Mouse (Mus musculus): ENCODE data around the gene Slc44a4. TPM values are rescaled to one million over a fixed set of nuclear protein-coding genes. Genes with fewer than 3 reads are reported as not detected.
"Not testable (repeated sequence)": the region's sequence is repeated elsewhere in the genome, so short reads cannot be mapped to it uniquely, and the experiment has no call there.

Slc44a4 gene
- total RNA-seq, 2 experiments from 2014 or later, result 0.55 to 0.66 TPM

DNA sequence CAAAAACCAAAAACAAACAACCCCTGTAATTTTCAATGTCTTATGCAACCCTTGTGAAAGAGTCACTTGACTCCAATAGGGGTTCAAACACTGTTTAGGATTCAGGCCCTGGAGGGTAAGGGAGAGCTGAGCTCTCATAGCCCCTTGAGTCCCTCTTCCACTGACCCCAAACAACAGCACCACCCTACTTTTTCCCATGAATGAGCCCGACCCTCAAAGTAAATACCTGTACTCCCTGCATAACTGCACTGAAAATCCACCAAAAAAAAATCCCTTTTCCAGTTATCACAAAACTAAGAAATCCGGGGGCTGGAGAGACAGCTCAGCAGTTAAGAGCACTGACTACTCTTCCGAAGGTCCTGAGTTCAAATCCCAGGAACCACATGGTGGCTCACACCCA, 41.6 kb downstream of the Slc44a4 start:
- intact Hi-C loops (cut with DNase I), result no loop called here
- no peak for DNase-seq (ENCODE audit: low spot score in 2 of 2)

DNA sequence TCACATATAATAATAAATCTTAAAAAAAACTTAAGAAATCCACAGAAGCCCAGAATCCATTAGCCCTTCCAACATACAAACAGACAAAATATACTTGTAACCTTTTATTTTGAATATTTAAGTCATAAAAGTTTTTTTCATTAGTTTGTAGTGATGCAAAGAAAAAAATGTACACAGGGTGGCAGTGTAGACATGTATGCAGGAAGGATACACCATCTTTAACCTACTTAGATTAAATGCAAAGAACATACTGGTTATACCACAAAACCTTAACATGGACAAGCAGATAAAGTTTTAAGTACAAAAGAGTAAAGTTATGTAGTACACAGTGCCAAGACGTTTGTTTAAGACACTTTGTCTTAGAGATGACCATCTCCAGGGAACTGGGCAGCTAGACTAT, 42.1 kb downstream of the Slc44a4 start:
- DNase-seq (ENCODE audit: low spot score in 2 of 2), result peak in 1 of 2 experiments; percentile 31
- intact Hi-C loops (cut with DNase I), result no loop called here

DNA sequence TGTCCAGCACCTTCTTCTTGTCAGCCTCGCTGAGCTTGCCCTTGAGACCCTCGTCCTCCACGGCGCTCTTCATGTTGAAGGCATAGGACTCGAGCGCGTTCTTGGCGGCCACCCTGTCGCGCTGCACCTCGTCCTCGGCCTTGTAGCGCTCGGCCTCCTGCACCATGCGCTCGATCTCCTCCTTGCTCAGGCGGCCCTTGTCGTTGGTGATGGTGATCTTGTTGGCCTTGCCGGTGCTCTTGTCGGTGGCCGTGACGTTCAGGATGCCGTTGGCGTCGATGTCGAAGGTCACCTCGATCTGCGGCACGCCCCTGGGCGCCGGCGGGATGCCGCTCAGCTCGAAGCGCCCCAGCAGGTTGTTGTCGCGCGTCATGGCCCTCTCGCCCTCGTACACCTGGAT, 43.0 kb downstream of the Slc44a4 start:
- intact Hi-C loops (cut with DNase I), result not testable (repeated sequence)

DNA sequence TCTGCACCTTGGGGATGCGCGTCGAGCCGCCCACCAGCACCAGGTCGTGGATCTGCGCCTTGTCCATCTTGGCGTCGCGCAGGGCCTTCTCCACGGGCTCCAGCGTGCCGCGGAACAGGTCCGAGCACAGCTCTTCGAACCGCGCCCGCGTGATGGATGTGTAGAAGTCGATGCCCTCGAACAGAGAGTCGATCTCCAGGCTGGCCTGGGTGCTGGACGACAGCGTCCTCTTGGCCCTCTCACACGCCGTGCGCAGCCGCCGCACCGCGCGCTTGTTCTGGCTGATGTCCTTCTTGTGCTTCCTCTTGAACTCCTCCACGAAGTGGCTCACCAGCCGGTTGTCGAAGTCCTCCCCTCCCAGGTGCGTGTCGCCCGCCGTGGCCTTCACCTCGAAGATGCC, 43.7 kb downstream of the Slc44a4 start:
- DNase-seq (ENCODE audit: low spot score in 2 of 2); intact Hi-C loops (cut with DNase I): not testable (repeated sequence)

More for the DNA sequence above, 43.0 kb downstream of the Slc44a4 start:
- not testable (repeated sequence) for DNase-seq (ENCODE audit: low spot score in 2 of 2)

DNA sequence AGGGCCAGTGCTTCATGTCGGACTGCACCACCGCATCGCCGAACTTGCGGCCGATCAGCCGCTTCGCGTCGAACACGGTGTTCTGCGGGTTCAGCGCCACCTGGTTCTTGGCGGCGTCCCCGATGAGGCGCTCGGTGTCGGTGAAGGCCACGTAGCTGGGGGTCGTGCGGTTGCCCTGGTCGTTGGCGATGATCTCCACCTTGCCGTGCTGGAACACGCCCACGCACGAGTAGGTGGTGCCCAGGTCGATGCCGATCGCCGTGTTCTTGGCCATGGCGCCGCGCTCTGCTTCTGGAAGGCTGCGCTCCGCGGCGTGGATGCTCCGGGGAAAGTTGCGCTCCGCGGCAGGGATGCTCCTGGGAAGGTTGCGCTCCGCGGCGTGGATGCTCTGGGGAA, 44.5 kb downstream of the Slc44a4 start:
- DNase-seq (ENCODE audit: low spot score in 2 of 2); intact Hi-C loops (cut with DNase I): not testable (repeated sequence)

DNA sequence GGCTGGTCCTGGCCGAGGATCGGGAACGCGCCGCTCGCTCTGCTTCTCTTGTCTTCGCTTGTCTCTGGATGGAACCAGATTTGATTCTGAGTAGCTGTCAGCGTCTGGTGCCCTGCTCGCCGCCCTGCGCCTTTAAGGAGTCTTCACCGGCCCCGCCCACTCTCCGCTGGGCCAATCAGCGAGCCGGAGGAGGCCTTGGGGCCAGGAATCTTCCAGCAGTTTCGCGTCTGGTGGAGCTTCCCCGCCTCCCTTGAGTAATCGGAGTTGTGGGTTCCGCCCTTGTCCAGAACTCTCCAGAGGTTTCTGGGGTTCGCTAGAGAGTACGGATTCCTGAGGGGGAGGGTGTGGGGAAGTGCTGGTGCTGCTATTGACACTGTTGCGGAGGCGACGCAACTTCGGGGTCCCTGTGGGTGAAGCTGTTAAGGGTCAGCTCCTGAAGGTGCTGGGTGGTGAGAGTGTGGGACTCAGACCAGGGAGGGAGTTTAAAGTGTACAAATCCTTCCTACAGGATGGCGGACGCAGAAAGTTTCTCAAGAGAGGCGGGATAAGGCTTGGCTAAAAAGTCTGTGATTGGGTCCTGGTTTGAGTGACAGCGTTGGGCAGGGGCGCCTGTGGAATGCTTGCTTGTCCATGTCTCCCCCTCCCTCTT, 45.0 kb downstream of the Slc44a4 start, which contains the start of gene Hspa1b:
TSS of gene Hspa1b (minus strand) at position 109 of the 649 bp plus-strand sequence.
- intact Hi-C loops (cut with DNase I), result not testable (repeated sequence)
- peak; percentile 80 to 87 for DNase-seq (ENCODE audit: low spot score in 2 of 2)

DNA sequence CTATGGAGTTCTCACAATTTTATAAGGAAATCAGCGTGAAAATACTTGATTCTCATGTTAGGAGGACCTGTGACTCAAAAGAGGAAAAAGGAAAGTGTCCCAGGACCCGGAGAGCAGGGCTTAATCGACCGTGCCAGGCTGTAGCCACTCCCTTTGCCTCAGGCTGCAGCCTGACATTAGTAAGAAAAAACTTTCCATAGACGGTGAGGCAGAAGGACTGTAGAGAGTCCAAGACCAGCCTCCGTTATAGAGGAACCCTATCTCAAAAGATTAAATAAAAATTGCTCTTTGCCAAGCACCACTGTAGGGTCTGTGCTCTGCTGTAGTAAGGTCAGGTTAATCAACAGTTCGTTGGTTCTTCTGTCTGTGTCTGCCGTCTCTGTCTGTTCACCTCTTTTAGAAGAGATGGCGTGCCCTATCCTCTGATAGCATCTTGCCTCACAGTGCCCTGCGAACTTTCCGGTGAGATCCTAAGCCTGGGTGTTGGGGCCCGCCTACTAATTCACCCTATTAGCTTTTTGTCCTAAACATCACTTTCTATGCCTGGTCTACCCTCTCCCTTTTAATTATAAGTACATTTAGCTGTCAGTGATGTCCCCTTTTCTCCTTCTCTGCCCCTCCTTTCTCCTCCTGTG, 45.7 kb downstream of the Slc44a4 start:
- DNase-seq (ENCODE audit: low spot score in 2 of 2), result no peak

DNA sequence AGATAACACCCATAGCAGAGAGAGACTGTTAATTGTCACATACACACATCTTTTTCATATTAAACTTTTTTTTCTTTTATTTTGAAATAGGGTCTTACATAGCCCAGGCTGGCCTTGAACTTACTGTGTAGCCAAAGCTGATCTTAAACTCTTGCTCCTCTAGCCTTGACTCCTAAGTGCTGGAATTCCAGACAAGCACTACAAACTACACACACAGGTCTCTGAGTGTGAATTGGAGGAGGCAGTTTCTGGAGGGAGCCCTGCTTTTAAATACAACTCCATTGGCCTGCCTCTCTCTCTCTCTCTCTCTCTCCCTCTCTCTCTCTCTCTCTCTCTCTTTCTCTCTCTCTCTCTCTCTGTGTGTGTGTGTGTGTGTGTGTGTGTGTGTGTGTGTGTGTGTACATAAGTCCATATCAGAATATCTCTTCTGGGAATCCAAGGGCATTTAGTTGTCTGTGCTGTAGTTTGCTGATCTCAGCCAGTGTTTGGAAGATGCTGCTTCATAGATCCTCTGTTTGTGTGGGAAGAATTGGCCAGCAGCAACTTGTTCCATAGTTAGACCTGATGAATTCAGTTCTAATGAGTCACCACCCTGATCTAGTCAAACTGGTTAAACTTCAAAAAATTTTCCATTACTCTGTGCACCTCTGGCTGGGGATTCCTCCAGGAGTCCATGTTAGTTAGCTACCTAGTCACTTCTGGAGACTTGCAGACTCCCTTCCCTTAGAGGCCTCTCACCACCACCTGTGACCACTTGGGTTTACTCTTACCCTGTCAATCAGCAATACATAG, 46.6 kb downstream of the Slc44a4 start:
- intact Hi-C loops (cut with DNase I), result no loop called here
- DNase-seq (ENCODE audit: low spot score in 2 of 2), result peak in 1 of 2 experiments; percentile 31

More for the DNA sequence above, 45.7 kb downstream of the Slc44a4 start:
- intact Hi-C loops (cut with DNase I), result no loop called here

DNA sequence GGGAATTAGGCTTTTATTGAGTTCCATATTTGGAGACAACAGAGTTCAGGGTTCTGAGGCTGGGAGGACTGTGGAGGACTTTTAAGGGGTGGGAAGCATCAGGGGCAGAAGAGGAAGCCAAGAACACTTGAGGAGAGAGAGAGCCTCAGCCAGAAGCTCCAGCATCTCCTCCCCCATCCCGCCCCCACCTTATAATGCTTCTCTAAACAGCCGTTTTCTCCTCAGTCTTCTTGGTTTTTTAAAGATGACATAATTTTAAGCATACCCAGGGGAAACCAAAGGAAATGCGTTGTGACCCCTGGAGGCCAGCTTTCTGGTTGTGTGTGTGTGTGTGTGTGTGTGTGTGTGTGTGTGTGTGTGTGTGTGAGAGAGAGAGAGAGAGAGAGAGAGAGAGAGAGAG, 47.9 kb downstream of the Slc44a4 start:
- DNase-seq (ENCODE audit: low spot score in 2 of 2), result peak in 1 of 2 experiments; percentile 14
- intact Hi-C loops (cut with DNase I), result no loop called here

DNA sequence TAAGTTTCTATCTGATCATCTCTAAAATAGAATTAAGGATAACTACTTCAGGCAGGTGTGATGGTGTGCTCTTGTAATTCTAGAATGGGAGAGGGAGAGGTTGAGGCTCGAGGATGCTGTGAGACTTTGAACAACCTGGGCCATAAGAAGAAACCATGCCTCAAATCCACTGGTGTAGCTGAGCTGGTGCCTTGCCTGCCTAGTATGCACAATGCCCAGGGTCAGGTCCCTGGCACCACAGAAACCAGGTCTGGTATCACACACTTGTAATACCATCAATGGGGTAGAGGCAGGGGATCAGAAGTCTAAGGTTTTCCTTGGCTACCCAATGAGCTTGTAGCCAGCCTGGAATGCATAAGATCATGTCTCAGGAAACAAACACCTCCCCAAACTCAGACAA, 48.6 kb downstream of the Slc44a4 start:
- intact Hi-C loops (cut with DNase I), result no loop called here
- DNase-seq (ENCODE audit: low spot score in 2 of 2), result no peak

DNA sequence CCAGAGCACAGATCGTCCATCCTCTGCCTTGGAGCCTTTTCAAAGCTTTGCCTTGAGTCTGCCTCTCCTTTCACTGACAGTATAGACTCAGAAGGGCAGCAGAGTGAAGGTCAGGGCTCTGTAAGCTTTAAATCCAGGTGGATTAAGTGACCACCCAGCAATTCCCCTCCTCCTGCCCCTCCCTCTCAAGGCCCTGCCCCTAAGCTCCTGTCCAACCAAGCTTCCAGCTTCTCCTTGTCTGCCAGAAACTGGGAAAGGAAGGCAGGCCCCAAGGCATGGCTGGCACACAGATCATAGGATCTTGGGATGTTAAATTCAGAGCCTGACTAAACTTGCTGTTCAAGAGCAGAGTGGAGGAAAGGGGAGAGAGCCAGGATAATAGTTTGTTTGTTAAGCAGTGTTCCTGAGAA, 50.4 kb downstream of the Slc44a4 start:
- DNase-seq (ENCODE audit: low spot score in 2 of 2), result no peak
- intact Hi-C loops (cut with DNase I), result no loop called here

DNA sequence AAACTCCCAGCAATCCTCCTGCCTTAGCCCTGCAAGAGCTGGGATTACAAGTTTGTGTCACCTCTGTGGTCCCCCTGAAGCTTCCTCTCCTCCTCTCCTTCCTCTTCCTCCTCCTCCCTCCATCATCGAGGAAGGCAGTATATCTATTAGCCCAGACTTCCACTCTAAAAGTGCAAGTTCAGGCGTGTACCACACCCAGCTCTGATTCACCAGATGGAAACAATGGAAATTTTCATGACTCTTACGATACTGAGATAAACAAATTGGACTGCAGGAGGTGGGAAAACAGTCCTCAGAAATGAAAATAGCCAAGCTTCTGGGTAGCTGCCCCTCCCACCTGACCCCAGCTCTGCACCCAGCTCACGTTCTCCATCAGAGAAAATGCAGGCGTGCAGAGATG, 51.4 kb downstream of the Slc44a4 start:
- intact Hi-C loops (cut with DNase I), result no loop called here
- DNase-seq (ENCODE audit: low spot score in 2 of 2), result no peak

DNA sequence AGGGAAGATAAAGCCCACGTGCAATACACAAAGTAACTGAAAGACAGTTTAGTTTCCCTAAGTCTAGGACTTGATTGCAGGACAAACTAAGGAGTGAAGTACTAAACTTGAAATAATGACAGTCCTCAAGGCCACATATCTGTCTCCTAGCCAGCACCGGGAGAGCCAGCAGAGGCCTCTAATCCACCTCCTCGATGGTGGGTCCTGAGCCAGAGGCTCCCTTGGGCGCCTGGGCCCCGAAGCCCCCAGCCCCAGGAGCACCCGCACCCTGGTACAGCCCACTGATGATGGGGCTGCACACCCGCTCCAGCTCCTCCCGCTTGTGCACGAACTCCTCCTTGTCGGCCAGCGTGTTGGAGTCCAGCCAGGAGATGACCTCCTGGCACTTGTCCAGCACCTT, 55.6 kb downstream of the Slc44a4 start, which contains the start of gene Gm20481:
TSS of gene Gm20481 (plus strand) at position 91 of the 400 bp plus-strand sequence.
- intact Hi-C loops (cut with DNase I); DNase-seq (ENCODE audit: low spot score in 2 of 2): not testable (repeated sequence)

DNA sequence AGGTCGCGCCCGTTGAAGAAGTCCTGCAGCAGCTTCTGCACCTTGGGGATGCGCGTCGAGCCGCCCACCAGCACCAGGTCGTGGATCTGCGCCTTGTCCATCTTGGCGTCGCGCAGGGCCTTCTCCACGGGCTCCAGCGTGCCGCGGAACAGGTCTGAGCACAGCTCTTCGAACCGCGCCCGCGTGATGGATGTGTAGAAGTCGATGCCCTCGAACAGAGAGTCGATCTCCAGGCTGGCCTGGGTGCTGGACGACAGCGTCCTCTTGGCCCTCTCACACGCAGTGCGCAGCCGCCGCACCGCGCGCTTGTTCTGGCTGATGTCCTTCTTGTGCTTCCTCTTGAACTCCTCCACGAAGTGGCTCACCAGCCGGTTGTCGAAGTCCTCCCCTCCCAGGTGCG, 56.6 kb downstream of the Slc44a4 start:
- intact Hi-C loops (cut with DNase I), result not testable (repeated sequence)

DNA sequence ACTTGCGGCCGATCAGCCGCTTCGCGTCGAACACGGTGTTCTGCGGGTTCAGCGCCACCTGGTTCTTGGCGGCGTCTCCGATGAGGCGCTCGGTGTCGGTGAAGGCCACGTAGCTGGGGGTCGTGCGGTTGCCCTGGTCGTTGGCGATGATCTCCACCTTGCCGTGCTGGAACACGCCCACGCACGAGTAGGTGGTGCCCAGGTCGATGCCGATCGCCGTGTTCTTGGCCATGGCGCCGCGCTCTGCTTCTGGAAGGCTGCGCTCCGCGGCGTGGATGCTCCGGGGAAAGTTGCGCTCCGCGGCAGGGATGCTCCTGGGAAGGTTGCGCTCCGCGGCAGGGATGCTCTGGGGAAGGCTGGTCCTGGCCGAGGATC, 57.4 kb downstream of the Slc44a4 start:
- intact Hi-C loops (cut with DNase I); DNase-seq (ENCODE audit: low spot score in 2 of 2): not testable (repeated sequence)

More for the DNA sequence above, 56.6 kb downstream of the Slc44a4 start:
- not testable (repeated sequence) for DNase-seq (ENCODE audit: low spot score in 2 of 2)

DNA sequence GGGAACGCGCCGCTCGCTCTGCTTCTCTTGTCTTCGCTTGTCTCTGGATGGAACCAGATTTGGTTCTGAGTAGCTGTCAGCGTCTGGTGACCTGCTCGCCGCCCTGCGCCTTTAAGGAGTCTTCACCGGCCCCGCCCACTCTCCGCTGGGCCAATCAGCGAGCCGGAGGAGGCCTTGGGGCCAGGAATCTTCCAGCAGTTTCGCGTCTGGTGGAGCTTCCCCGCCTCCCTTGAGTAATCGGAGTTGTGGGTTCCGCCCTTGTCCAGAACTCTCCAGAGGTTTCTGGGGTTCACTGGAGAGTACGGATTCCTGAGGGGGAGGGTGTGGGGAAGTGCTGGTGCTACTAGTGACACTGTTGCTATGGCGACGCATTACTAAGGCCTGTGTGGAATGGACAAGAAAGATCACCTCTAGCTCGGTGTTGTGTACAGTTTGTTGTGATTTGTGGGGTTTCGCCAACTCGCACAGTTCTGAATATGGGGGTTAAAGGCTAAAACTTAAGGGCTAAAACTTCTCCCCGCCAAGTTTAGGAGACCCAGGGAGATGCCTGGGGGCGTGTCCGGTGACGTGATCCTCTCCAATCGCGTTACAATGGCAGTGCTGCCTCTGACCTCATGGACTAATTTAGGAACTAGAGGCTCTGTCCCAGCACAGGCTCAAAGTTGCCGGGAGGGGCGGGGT, 57.9 kb downstream of the Slc44a4 start, which contains the start of the genes Hspa1a and Hspa1l:
TSS of gene Hspa1a (minus strand) at position 88 of the 681 bp plus-strand sequence.
TSS of gene Hspa1l (plus strand) at position 635 of the 681 bp plus-strand sequence.
- intact Hi-C loops (cut with DNase I), result not testable (repeated sequence)
- DNase-seq (ENCODE audit: low spot score in 2 of 2), result peak; percentile 82 to 85

DNA sequence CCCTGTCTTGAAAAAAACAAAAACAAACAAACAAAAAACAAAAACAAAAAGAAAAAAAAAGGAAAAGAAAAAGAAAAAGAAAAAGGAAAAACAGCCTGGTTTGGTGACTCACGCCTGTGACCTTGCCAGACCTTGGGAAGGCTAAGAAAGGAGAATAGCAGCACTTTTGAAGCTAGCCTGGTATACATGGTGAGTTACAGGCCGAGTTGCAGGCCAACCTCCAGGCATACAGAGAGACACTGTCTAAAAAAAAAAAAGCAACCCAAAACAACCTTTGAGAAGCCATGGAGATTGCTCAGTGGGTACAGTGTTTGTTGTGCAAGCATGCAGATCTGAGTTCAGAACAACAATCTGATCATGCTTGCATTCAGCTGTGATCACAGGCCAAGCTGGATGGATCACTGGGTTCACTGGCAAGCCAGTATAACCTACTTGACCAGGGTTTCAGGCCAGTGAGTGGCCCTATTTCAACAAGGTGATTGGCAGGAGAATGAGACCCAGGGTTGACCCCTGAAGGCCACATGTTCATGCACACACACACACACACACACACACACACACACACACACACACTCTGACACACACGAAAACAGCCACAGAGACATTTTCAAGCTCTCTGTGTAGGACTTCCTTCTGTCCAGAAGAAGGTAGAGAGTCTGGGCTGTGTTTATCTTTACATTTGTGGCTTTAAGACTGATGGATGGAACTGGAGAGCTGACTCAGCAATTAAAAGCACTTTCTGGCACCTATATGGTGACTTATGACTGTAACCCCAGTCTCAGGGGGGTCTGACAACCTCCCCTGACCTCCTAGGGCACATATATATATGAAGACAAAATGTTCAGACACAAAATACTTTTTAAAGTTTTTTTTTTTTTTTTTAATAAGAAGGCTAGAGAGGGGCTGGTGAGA, 61.6 kb downstream of the Slc44a4 start:
- DNase-seq (ENCODE audit: low spot score in 2 of 2), result no peak
- intact Hi-C loops (cut with DNase I), result no loop called here

DNA sequence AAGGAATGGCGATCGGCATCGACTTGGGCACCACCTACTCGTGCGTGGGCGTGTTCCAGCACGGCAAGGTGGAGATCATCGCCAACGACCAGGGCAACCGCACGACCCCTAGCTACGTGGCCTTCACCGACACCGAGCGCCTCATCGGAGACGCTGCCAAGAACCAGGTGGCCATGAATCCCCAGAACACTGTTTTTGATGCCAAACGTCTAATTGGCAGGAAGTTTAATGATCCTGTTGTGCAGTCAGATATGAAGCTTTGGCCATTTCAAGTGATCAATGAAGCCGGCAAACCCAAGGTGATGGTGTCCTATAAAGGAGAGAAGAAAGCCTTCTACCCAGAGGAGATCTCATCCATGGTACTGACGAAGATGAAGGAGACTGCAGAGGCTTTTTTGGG, 62.7 kb downstream of the Slc44a4 start:
- intact Hi-C loops (cut with DNase I), result no loop called here
- no peak for DNase-seq (ENCODE audit: low spot score in 2 of 2)

DNA sequence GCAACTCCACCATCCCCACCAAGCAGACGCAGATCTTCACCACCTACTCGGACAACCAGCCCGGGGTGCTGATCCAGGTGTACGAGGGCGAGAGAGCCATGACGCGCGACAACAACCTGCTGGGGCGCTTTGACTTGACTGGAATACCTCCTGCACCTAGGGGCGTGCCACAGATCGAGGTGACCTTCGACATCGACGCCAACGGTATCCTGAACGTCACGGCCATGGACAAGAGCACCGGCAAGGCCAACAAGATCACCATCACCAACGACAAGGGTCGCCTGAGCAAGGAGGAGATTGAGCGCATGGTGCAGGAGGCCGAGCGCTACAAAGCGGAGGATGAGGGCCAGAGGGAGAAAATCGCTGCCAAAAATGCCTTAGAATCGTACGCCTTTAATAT, 64.0 kb downstream of the Slc44a4 start:
- DNase-seq (ENCODE audit: low spot score in 2 of 2), result no peak
- intact Hi-C loops (cut with DNase I), result no loop called here

Data from left cerebral cortex, postnatal 25 days (tissue).